Mouse (Mus musculus): ENCODE results near the gene Spsb1. TPM values are rescaled to one million over a fixed set of nuclear protein-coding genes. Genes with fewer than 3 reads are reported as not detected.
A peak's percentile ranks its signal among the peaks of the same experiment; 100 is the strongest.

Spsb1 gene
- polyA plus RNA-seq (2016; fragmentation: Nextera tagmentation; extraction: Ambion mirVana) = 21.0 and 22.6 TPM in 2 replicates

- Histone ChIP-seq H3K9me3 (no peaks in the 10 kb centered on the region), H3K4me3 (peak within 1 kb of the TSS; percentile 81), H3K4me2 (replicated peaks) (peak within 1 kb of the TSS; percentile 93), H3K27ac (peak within 1 kb of the TSS; percentile 77), H3K9ac (peak within 1 kb of the TSS; percentile 86), H3K36me3 (no peaks in the 10 kb centered on the region), H3K4me1 (peaks cover 28% of the 10 kb centered on the region), H3K27me3 (peaks cover 6% of the 10 kb centered on the region)
- peak; percentile 84 for ATAC-seq (ENCODE audit: insufficient number of reproducible peaks, insufficient read depth, low FRiP score, low TSS enrichment)
- 0% methylated on average over 51 of the region's 51 CpGs for WGBS
Measured at GRCm38 (mm10) chr4:149954893-149955439, at the start of gene Spsb1. Spsb1 (minus strand) TSS chr4:149955043.

GRCm38 (mm10) chr4:150003641-150004040 is 48.8 kb upstream of the Spsb1 start:
- Histone ChIP-seq H3K9me3 (no peaks in the 10 kb centered on the region), H3K4me1 (peaks cover 20% of the 10 kb centered on the region; the same call in 1 of the 2 replicates), H3K9ac (no peak overlapping the region), H3K27ac (no peak overlapping the region), H3K4me2 (replicated peaks) (no peak overlapping the region), H3K36me3 (no peaks in the 10 kb centered on the region), H3K4me3 (no peak overlapping the region), H3K27me3 (no peaks in the 10 kb centered on the region)
- ATAC-seq (ENCODE audit: insufficient number of reproducible peaks, insufficient read depth, low FRiP score, low TSS enrichment) = no peak
- WGBS = 72% methylated on average over 4 of the region's 4 CpGs

GRCm38 (mm10) chr4:150003021-150003580 is 48.3 kb upstream of the Spsb1 start:
- Histone ChIP-seq H3K9me3 (no peaks in the 10 kb centered on the region), H3K4me2 (replicated peaks) (no peak overlapping the region), H3K27ac (no peak overlapping the region), H3K9ac (no peak overlapping the region), H3K4me3 (no peak overlapping the region), H3K4me1 (peaks cover 19% of the 10 kb centered on the region; the same call in 1 of the 2 replicates), H3K36me3 (no peaks in the 10 kb centered on the region), H3K27me3 (no peaks in the 10 kb centered on the region)
- no peak for ATAC-seq (ENCODE audit: insufficient number of reproducible peaks, insufficient read depth, low FRiP score, low TSS enrichment)
- 63% methylated on average over 7 of the region's 7 CpGs for WGBS

GRCm38 (mm10) chr4:150002021-150002528 is 47.2 kb upstream of the Spsb1 start:
- Histone ChIP-seq H3K36me3 (no peaks in the 10 kb centered on the region), H3K27me3 (no peaks in the 10 kb centered on the region), H3K4me1 (peaks cover 20% of the 10 kb centered on the region; the same call in 1 of the 2 replicates), H3K4me2 (replicated peaks) (no peak overlapping the region), H3K9ac (no peak overlapping the region), H3K4me3 (no peak overlapping the region), H3K9me3 (no peaks in the 10 kb centered on the region), H3K27ac (no peak overlapping the region)
- 67% methylated on average over 12 of the region's 12 CpGs for WGBS
- ATAC-seq (ENCODE audit: insufficient number of reproducible peaks, insufficient read depth, low FRiP score, low TSS enrichment) = no peak

GRCm38 (mm10) chr4:150001221-150001860 is 46.5 kb upstream of the Spsb1 start:
- no peak overlapping the region for H3K4me3 ChIP-seq
- no peaks in the 10 kb centered on the region for H3K27me3 ChIP-seq
- no peak overlapping the region for H3K9ac ChIP-seq
- no peaks in the 10 kb centered on the region for H3K9me3 ChIP-seq
- peaks cover 20% of the 10 kb centered on the region; the same call in 1 of the 2 replicates for H3K4me1 ChIP-seq
- WGBS = 50% methylated on average over 10 of the region's 10 CpGs
- H3K4me2 ChIP-seq (replicated peaks) = no peak overlapping the region
- no peak overlapping the region; the same call in 1 of the 2 replicates for H3K27ac ChIP-seq
- no peaks in the 10 kb centered on the region for H3K36me3 ChIP-seq
- no peak for ATAC-seq (ENCODE audit: insufficient number of reproducible peaks, insufficient read depth, low FRiP score, low TSS enrichment)

GRCm38 (mm10) chr4:149999931-150000555 is 45.2 kb upstream of the Spsb1 start:
- Histone ChIP-seq H3K4me1 (peaks cover 20% of the 10 kb centered on the region; the same call in 1 of the 2 replicates), H3K4me2 (replicated peaks) (no peak overlapping the region), H3K9ac (no peak overlapping the region), H3K27ac (no peak overlapping the region), H3K4me3 (no peak overlapping the region), H3K9me3 (no peaks in the 10 kb centered on the region), H3K27me3 (no peaks in the 10 kb centered on the region), H3K36me3 (no peaks in the 10 kb centered on the region)
- ATAC-seq (ENCODE audit: insufficient number of reproducible peaks, insufficient read depth, low FRiP score, low TSS enrichment) = no peak
- 86% methylated on average over 15 of the region's 15 CpGs for WGBS

GRCm38 (mm10) chr4:149999510-149999900 is 44.7 kb upstream of the Spsb1 start:
- Histone ChIP-seq H3K9me3 (no peaks in the 10 kb centered on the region), H3K9ac (no peak overlapping the region), H3K27ac (no peak overlapping the region), H3K4me3 (no peak overlapping the region), H3K4me2 (replicated peaks) (no peak overlapping the region), H3K4me1 (peaks cover 20% of the 10 kb centered on the region; the same call in 1 of the 2 replicates), H3K27me3 (no peaks in the 10 kb centered on the region), H3K36me3 (no peaks in the 10 kb centered on the region)
- ATAC-seq (ENCODE audit: insufficient number of reproducible peaks, insufficient read depth, low FRiP score, low TSS enrichment) = no peak
- WGBS = 81% methylated on average over 9 of the region's 9 CpGs

GRCm38 (mm10) chr4:149998786-149999509 is 44.1 kb upstream of the Spsb1 start:
- peaks cover 20% of the 10 kb centered on the region; the same call in 1 of the 2 replicates for H3K4me1 ChIP-seq
- 84% methylated on average over 14 of the region's 14 CpGs for WGBS
- H3K27ac ChIP-seq = no peak overlapping the region
- no peaks in the 10 kb centered on the region for H3K9me3 ChIP-seq
- no peak overlapping the region for H3K9ac ChIP-seq
- no peak overlapping the region for H3K4me3 ChIP-seq
- no peaks in the 10 kb centered on the region for H3K36me3 ChIP-seq
- H3K4me2 ChIP-seq (replicated peaks) = no peak overlapping the region
- no peaks in the 10 kb centered on the region for H3K27me3 ChIP-seq
- ATAC-seq (ENCODE audit: insufficient number of reproducible peaks, insufficient read depth, low FRiP score, low TSS enrichment) = no peak

GRCm38 (mm10) chr4:149997999-149998398 is 43.2 kb upstream of the Spsb1 start:
- H3K4me3 ChIP-seq = no peak overlapping the region
- H3K27ac ChIP-seq = no peak overlapping the region
- H3K27me3 ChIP-seq = no peaks in the 10 kb centered on the region

GRCm38 (mm10) chr4:149996440-149996839 is 41.6 kb upstream of the Spsb1 start:
- ATAC-seq (ENCODE audit: insufficient number of reproducible peaks, insufficient read depth, low FRiP score, low TSS enrichment) = no peak

More at GRCm38 (mm10) chr4:149997999-149998398, 43.2 kb upstream of the Spsb1 start:
- Histone ChIP-seq H3K9me3 (no peaks in the 10 kb centered on the region), H3K4me1 (peaks cover 20% of the 10 kb centered on the region; the same call in 1 of the 2 replicates), H3K9ac (no peak overlapping the region), H3K36me3 (no peaks in the 10 kb centered on the region), H3K4me2 (replicated peaks) (no peak overlapping the region)
- 64% methylated on average over 10 of the region's 10 CpGs for WGBS
- no peak for ATAC-seq (ENCODE audit: insufficient number of reproducible peaks, insufficient read depth, low FRiP score, low TSS enrichment)

GRCm38 (mm10) chr4:149995911-149996310 is 41.1 kb upstream of the Spsb1 start:
- no peak for ATAC-seq (ENCODE audit: insufficient number of reproducible peaks, insufficient read depth, low FRiP score, low TSS enrichment)
- H3K27ac ChIP-seq = no peak overlapping the region
- H3K4me1 ChIP-seq = peaks cover 21% of the 10 kb centered on the region
- H3K9ac ChIP-seq = no peak overlapping the region
- 89% methylated on average over 7 of the region's 7 CpGs for WGBS
- H3K4me2 ChIP-seq (replicated peaks) = no peak overlapping the region
- H3K4me3 ChIP-seq = no peak overlapping the region
- H3K27me3 ChIP-seq = no peaks in the 10 kb centered on the region
- no peaks in the 10 kb centered on the region for H3K36me3 ChIP-seq
- no peaks in the 10 kb centered on the region for H3K9me3 ChIP-seq

More at GRCm38 (mm10) chr4:149996440-149996839, 41.6 kb upstream of the Spsb1 start:
- Histone ChIP-seq H3K4me1 (peaks cover 20% of the 10 kb centered on the region), H3K9me3 (no peaks in the 10 kb centered on the region), H3K27ac (no peak overlapping the region), H3K9ac (no peak overlapping the region), H3K36me3 (no peaks in the 10 kb centered on the region), H3K27me3 (no peaks in the 10 kb centered on the region), H3K4me2 (replicated peaks) (no peak overlapping the region), H3K4me3 (no peak overlapping the region)
- WGBS = 80% methylated on average over 7 of the region's 7 CpGs

All from embryonic facial prominence, embryonic 12.5 days (tissue).